Mouse (Mus musculus): ENCODE results near the gene Fgd6. TPM values are rescaled to one million over a fixed set of nuclear protein-coding genes. Genes with fewer than 3 reads are reported as not detected.

Fgd6 gene
- total and polyA plus RNA-seq, 3 experiments = 1.2 to 2.8 TPM; not detected in 1

GRCm38 (mm10) chr10:94118993-94119392 lies 83.2 kb downstream of the Fgd6 start:
- DNase-seq (ENCODE audit: low read depth, low spot score) = no peak
- peaks cover 6 to 27% of the 10 kb centered on the region in 2 experiments for H3K4me1 ChIP-seq (ENCODE audit: control insufficient read depth in 1 of 2, insufficient read depth in 2 of 2, low read length in 2 of 2)
- H3K9me3 ChIP-seq (replicated peaks; ENCODE audit: insufficient read depth, low read length) = no peaks in the 10 kb centered on the region
- peaks cover 0 to 21% of the 10 kb centered on the region in 2 experiments; a peak in 2 of 4 replicates for H3K36me3 ChIP-seq (ENCODE audit: control insufficient read depth in 1 of 2, insufficient read depth in 2 of 2, low read length in 2 of 2)
- no peak overlapping the region for H3K4me3 ChIP-seq (ENCODE audit: control insufficient read depth in 1 of 2, insufficient read depth in 1 of 2, low read depth in 2 of 2, low read length in 2 of 2)
- no peak overlapping the region for H3K9ac ChIP-seq (ENCODE audit: control insufficient read depth, low read depth, low read length, poor library complexity, severe bottlenecking)
- TF ChIP-seq USF1 (IDR thresholded peaks at IDR 0.05; ENCODE audit: low read depth, low read length) (no peak), MAFK (IDR thresholded peaks at IDR 0.05; ENCODE audit: borderline replicate concordance, low read depth, low read length) (no peak), MAZ (IDR thresholded peaks at IDR 0.05; ENCODE audit: low read depth, low read length) (no peak), KAT2A (conservative IDR thresholded peaks at IDR 0.05; ENCODE audit: low read depth, low read length) (no peak), ETS1 (IDR thresholded peaks at IDR 0.05; ENCODE audit: low read depth, low read length) (no peak), RAD21 (IDR thresholded peaks at IDR 0.05; ENCODE audit: low read depth, low read length) (no peak), RCOR1 (IDR thresholded peaks at IDR 0.05; ENCODE audit: low read depth, low read length) (no peak), SMC3 (IDR thresholded peaks at IDR 0.05; ENCODE audit: low read depth, low read length) (no peak), ELF1 (IDR thresholded peaks at IDR 0.05; ENCODE audit: low read depth, low read length) (no peak), MXI1 (IDR thresholded peaks at IDR 0.05; ENCODE audit: low read depth, low read length) (no peak), ZNF384 (IDR thresholded peaks at IDR 0.05; ENCODE audit: low read depth, low read length) (no peak), TCF12 (IDR thresholded peaks at IDR 0.05; ENCODE audit: low read depth, low read length) (no peak), MEF2A (IDR thresholded peaks at IDR 0.05; ENCODE audit: extremely low read depth, insufficient replicate concordance, low read depth, low read length, poor library complexity, severe bottlenecking) (no peak), SIN3A (IDR thresholded peaks at IDR 0.05; ENCODE audit: low read length) (no peak), GABPA (IDR thresholded peaks at IDR 0.05; ENCODE audit: low read depth, low read length) (no peak), POLR2AphosphoS5 (IDR thresholded peaks at IDR 0.05; ENCODE audit: borderline replicate concordance, low read depth, low read length) (no peak)
- H3K79me2 ChIP-seq (ENCODE audit: control insufficient read depth, insufficient read depth, low read length, poor library complexity) = no peaks in the 10 kb centered on the region
- H3K27me3 ChIP-seq (ENCODE audit: control insufficient read depth in 1 of 2, insufficient read depth in 2 of 2, low read length in 2 of 2) = no peaks in the 10 kb centered on the region
- H3K27ac ChIP-seq (ENCODE audit: control insufficient read depth, low read depth, low read length) = no peak overlapping the region

GRCm38 (mm10) chr10:94120676-94121075 lies 84.9 kb downstream of the Fgd6 start:
- H3K36me3 ChIP-seq (ENCODE audit: control insufficient read depth in 1 of 2, insufficient read depth in 2 of 2, low read length in 2 of 2) = peaks cover 0 to 16% of the 10 kb centered on the region in 2 experiments; a peak in 2 of 4 replicates
- TF ChIP-seq ELF1 (IDR thresholded peaks at IDR 0.05; ENCODE audit: low read depth, low read length) (no peak), MXI1 (IDR thresholded peaks at IDR 0.05; ENCODE audit: low read depth, low read length) (no peak), TAL1 (IDR thresholded peaks at IDR 0.05; ENCODE audit: low read length) (no peak), MEF2A (IDR thresholded peaks at IDR 0.05; ENCODE audit: extremely low read depth, insufficient replicate concordance, low read depth, low read length, poor library complexity, severe bottlenecking) (no peak), ETS1 (IDR thresholded peaks at IDR 0.05; ENCODE audit: low read depth, low read length) (no peak), ZMIZ1 (IDR thresholded peaks at IDR 0.05; ENCODE audit: low read depth, low read length) (no peak), E2F4 (IDR thresholded peaks at IDR 0.05; ENCODE audit: borderline replicate concordance, low read depth, low read length) (no peak), BHLHE40 (IDR thresholded peaks at IDR 0.05; ENCODE audit: borderline replicate concordance, low read depth, low read length) (no peak)

More at GRCm38 (mm10) chr10:94120676-94121075, 84.9 kb downstream of the Fgd6 start:
- H3K9me3 ChIP-seq (replicated peaks; ENCODE audit: insufficient read depth, low read length) = no peaks in the 10 kb centered on the region
- no peak overlapping the region for H3K4me3 ChIP-seq (ENCODE audit: control insufficient read depth in 1 of 2, insufficient read depth in 1 of 2, low read depth in 2 of 2, low read length in 2 of 2)
- no peaks in the 10 kb centered on the region for H3K79me2 ChIP-seq (ENCODE audit: control insufficient read depth, insufficient read depth, low read length, poor library complexity)
- H3K27me3 ChIP-seq (ENCODE audit: control insufficient read depth in 1 of 2, insufficient read depth in 2 of 2, low read length in 2 of 2) = no peaks in the 10 kb centered on the region
- peaks cover 2 to 17% of the 10 kb centered on the region in 2 experiments; a peak in 3 of 4 replicates for H3K4me1 ChIP-seq (ENCODE audit: control insufficient read depth in 1 of 2, insufficient read depth in 2 of 2, low read length in 2 of 2)
- DNase-seq (ENCODE audit: low read depth, low spot score) = no peak
- H3K9ac ChIP-seq (ENCODE audit: control insufficient read depth, low read depth, low read length, poor library complexity, severe bottlenecking) = no peak overlapping the region
- no peak overlapping the region for H3K27ac ChIP-seq (ENCODE audit: control insufficient read depth, low read depth, low read length)

All from MEL (cell line).